ENCODE assay signal across 8 mouse cellular contexts in the genomic region with DNA sequence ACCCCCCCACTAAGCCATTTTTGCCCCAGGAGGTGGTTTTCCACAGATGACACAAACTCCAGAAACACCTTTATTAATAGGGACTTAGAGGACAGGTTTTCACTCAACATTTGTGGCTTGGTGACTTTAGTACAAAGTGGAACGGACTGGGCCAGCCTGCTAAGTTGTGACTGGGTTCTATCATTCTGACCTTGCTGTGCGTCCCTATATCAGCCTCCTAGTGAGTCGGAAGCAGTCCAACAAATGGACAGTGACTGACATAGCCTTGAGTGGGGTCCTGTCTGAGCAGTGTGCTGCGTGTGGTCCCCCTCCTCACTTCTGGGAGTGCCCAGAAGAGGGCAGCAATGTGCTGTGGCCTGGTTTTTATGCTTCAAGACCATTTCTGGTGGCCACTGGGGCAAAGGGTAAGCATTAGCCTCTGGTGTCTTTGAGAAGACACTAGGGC. TPM values are rescaled to one million over a fixed set of nuclear protein-coding genes. Genes with fewer than 3 reads are reported as not detected.
DNase-seq lines count a peak whose midpoint lies in the region; ATAC-seq and TF ChIP-seq lines count a peak whose summit lies in the region.

No protein-coding gene starts in this region.

- intact Hi-C loops in gastrocnemius, adult 2 months (cut with DNase I), result loop anchor here (2.0 to 5.0 kb wide), 3 partner anchors 42 to 124 kb away; a partner anchor contains a TSS

- peak; percentile 83 for DNase-seq in 416B (ENCODE audit: low read depth)
- DNase-seq in CD4-positive helper T cell, adult 2 months (ENCODE audit: low read depth, low spot score), result peak; percentile 66
- DNase-seq in cerebellum, adult 8-10 months, result peak; percentile 68
- DNase-seq in gastrocnemius, adult 2 months, result peak; percentile 58
- peak; percentile 66 for DNase-seq in kidney, adult 2 months
- DNase-seq in retina, postnatal 1 day, result peak; percentile 90

- no peak for ATAC-seq in lung, embryonic 15.5 days (ENCODE audit: borderline replicate concordance, extremely low read depth, low FRiP score, low TSS enrichment)
- no peak for ATAC-seq in frontal cortex, adult (ENCODE audit: low TSS enrichment)

- peak overlapping the region; percentile 87 for H3K4me3 ChIP-seq in gastrocnemius, adult 2 months
- peak overlapping the region; percentile 23; the same call in 1 of the 2 replicates for H3K4me3 ChIP-seq in kidney, adult 2 months (ENCODE audit: insufficient read depth, low read depth, low read length)
- H3K4me3 ChIP-seq in lung, embryonic 15.5 days, result peak overlapping the region; percentile 87

- H3K4me1 ChIP-seq in kidney, adult 2 months (ENCODE audit: control insufficient read depth, insufficient read depth, low read length), result peaks cover 12% of the 10 kb centered on the region
- peaks cover 57% of the 10 kb centered on the region for H3K4me1 ChIP-seq in lung, embryonic 15.5 days

- no peaks in the 10 kb centered on the region for H3K27me3 ChIP-seq in kidney, adult 2 months (replicated peaks; ENCODE audit: control insufficient read depth, insufficient read depth, low read length)
- H3K27me3 ChIP-seq in lung, embryonic 15.5 days, result no peaks in the 10 kb centered on the region

- WGBS in kidney, adult 2 months, result 5% methylated on average over 4 of the region's 4 CpGs
- 1% methylated on average over 4 of the region's 4 CpGs for WGBS in lung, embryonic 15.5 days

- peak; percentile 80 for TF ChIP-seq CTCF in gastrocnemius, adult 2 months (IDR thresholded peaks at IDR 0.05)
- peak; percentile 85 for TF ChIP-seq CTCF in kidney, adult 2 months (conservative IDR thresholded peaks at IDR 0.05; ENCODE audit: insufficient read depth, insufficient read length, low read depth, low read length)

- peak overlapping the region; percentile 79 for H3K9ac ChIP-seq in lung, embryonic 15.5 days

- TF ChIP-seq POLR2A in kidney, adult 2 months (IDR thresholded peaks at IDR 0.05; ENCODE audit: low read depth, low read length), result no peak

- H3K36me3 ChIP-seq in kidney, adult 2 months (ENCODE audit: control insufficient read depth, insufficient read depth, low read length), result no peaks in the 10 kb centered on the region
- H3K36me3 ChIP-seq in lung, embryonic 15.5 days, result peaks cover 6% of the 10 kb centered on the region; the same call in 1 of the 2 replicates

- no peaks in the 10 kb centered on the region for H3K9me3 ChIP-seq in lung, embryonic 15.5 days

- H3K4me2 ChIP-seq in lung, embryonic 15.5 days, result peak overlapping the region; percentile 63

- H3K27ac ChIP-seq in gastrocnemius, adult 2 months, result peak overlapping the region; percentile 84
- H3K27ac ChIP-seq in kidney, adult 2 months (ENCODE audit: insufficient read depth, low read depth, low read length), result no peak overlapping the region
- H3K27ac ChIP-seq in lung, embryonic 15.5 days, result peak overlapping the region; percentile 72

RNA-seq across cellular contexts. Expression of a gene that starts 1.3 kb away (rescaled TPM):
- total RNA-seq in gastrocnemius, adult 2 months (2021), result 10 to 100 TPM; 27.3 to 35.2 TPM
- polyA plus RNA-seq in kidney, adult 2 months (2012; rRNA removed), result 108 and 124 TPM in 2 replicates
- polyA plus RNA-seq in lung, embryonic 15.5 days (2015; fragmentation: Nextera tagmentation; extraction: Ambion mirVana), result 96.7 and 106 TPM in 2 replicates

RNA-seq across cellular contexts. Expression of a gene that starts 5.0 kb away (rescaled TPM):
- total RNA-seq in gastrocnemius, adult 2 months (2021), result not detected
- polyA plus RNA-seq in kidney, adult 2 months (2012; rRNA removed), result 0.56 and 0.58 TPM in 2 replicates
- 2.3 and 3.3 TPM in 2 replicates for polyA plus RNA-seq in lung, embryonic 15.5 days (2015; fragmentation: Nextera tagmentation; extraction: Ambion mirVana)

RNA-seq across cellular contexts. Expression of a gene that starts 20.6 kb away (rescaled TPM):
- 10 to 100 TPM; 18.3 to 25.0 TPM for total RNA-seq in gastrocnemius, adult 2 months (2021)
- 34.6 and 42.9 TPM in 2 replicates for polyA plus RNA-seq in kidney, adult 2 months (2012; rRNA removed)
- polyA plus RNA-seq in lung, embryonic 15.5 days (2015; fragmentation: Nextera tagmentation; extraction: Ambion mirVana), result 24.7 and 30.2 TPM in 2 replicates

RNA-seq across cellular contexts. Expression of a gene that starts 40.6 kb away (rescaled TPM):
- under 1 TPM in 1 of 2 experiments, not detected in 1; 0.08 TPM for total RNA-seq in gastrocnemius, adult 2 months (2021)
- polyA plus RNA-seq in kidney, adult 2 months (2012; rRNA removed), result 0.52 and 0.80 TPM in 2 replicates
- 0.97 and 1.0 TPM in 2 replicates for polyA plus RNA-seq in lung, embryonic 15.5 days (2015; fragmentation: Nextera tagmentation; extraction: Ambion mirVana)

RNA-seq across cellular contexts. Expression of a gene that starts 50.2 kb away (rescaled TPM):
- total RNA-seq in gastrocnemius, adult 2 months (2021), result 10 to 100 TPM; 12.1 to 14.8 TPM
- polyA plus RNA-seq in kidney, adult 2 months (2012; rRNA removed), result 26.1 and 32.1 TPM in 2 replicates
- 31.6 and 34.5 TPM in 2 replicates for polyA plus RNA-seq in lung, embryonic 15.5 days (2015; fragmentation: Nextera tagmentation; extraction: Ambion mirVana)

Comparison
In these comparisons a context has a peak if more than half of its experiments do, and no peak if none do; other contexts are left out.
1. H3K4me3 ChIP-seq: peak in every context shown above with its lines; median percentile 87 in gastrocnemius, adult 2 months; 87 in lung, embryonic 15.5 days; 23 in kidney, adult 2 months.